Comparison of ENCODE assay signal across 11 mouse cellular contexts in the genomic region with DNA sequence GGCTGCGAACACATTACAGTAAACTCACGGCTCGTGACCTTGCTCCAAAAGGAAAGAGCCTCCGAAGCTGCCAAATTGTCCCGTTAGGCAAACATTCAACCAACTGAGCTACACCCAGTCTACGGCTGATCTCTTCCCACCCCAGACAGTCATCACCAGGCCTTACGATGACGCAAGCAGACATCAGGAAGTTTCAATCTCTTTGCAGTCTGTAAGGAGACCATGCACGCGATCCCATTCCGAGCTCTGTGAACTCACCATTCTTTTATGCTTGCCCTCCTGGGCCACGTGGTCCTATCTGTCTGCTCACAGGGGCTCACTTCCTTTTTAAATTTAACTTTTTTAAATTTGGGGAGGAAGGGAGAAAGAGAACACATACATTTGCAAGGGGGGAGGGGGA. TPM values are rescaled to one million over a fixed set of nuclear protein-coding genes. Genes with fewer than 3 reads are reported as not detected.
DNase-seq lines count a peak whose midpoint lies in the region; ATAC-seq lines count a peak whose summit lies in the region.
"Had no signal": no experiment of that assay in that cellular context is flagged by ENCODE, and none has a peak within 500 bp of the region (broad histone marks: within the 10 kb centered on the region; RNA-seq: fewer than 3 reads in every experiment).

No protein-coding gene starts in this region.

- H3K4me3 ChIP-seq in heart, embryonic 12.5 days, result no peak overlapping the region
- H3K4me3 ChIP-seq: hindbrain, embryonic 13.5 days had no signal

- H3K9me3 ChIP-seq in heart, embryonic 12.5 days (replicated peaks), result no peaks in the 10 kb centered on the region
- H3K9me3 ChIP-seq: hindbrain, embryonic 13.5 days had no signal

- H3K9ac ChIP-seq in heart, embryonic 12.5 days, result no peak overlapping the region
- H3K9ac ChIP-seq: hindbrain, embryonic 13.5 days; liver, embryonic 14.5 days had no signal

- no peak for DNase-seq in heart, adult 11 months
- peak; percentile 6 to 18 for DNase-seq in spleen, postnatal 36 days (ENCODE audit: low spot score in 2 of 2)
- DNase-seq in spleen, postnatal 4 days (ENCODE audit: low spot score in 2 of 2), result no peak
- DNase-seq in c-Kit-positive CD71-negative TER-119-negative erythroid progenitor cells, embryonic 14.5 days (ENCODE audit: low read depth), result peak; percentile 24
- no peak for DNase-seq in cerebellum, adult 9-11 months
- no peak for DNase-seq in layer of hippocampus, adult 9-11 months
- DNase-seq: gastrocnemius, postnatal 10 days had no signal

- ATAC-seq in heart, embryonic 12.5 days (ENCODE audit: insufficient number of reproducible peaks, low FRiP score), result no peak
- peak; percentile 79 for ATAC-seq in megakaryocyte progenitor cell, adult 5-6 weeks (replicated peaks; ENCODE audit: poor library complexity)

- H3K36me3 ChIP-seq in heart, embryonic 12.5 days, result peaks cover 63% of the 10 kb centered on the region
- H3K36me3 ChIP-seq: hindbrain, embryonic 13.5 days had no signal

- H3K27me3 ChIP-seq in heart, embryonic 12.5 days (replicated peaks), result no peaks in the 10 kb centered on the region
- H3K27me3 ChIP-seq: hindbrain, embryonic 13.5 days had no signal

- 0 out of 2 replicates have a peak overlapping the region, but pooled peaks have one; percentile 6 for H3K4me2 ChIP-seq in heart, embryonic 12.5 days
- H3K4me2 ChIP-seq: hindbrain, embryonic 13.5 days had no signal

- 62% methylated on average over 12 of the region's 12 CpGs for WGBS in heart, embryonic 12.5 days

- peaks cover 100% of the 10 kb centered on the region for H3K4me1 ChIP-seq in heart, embryonic 12.5 days (replicated peaks)

- H3K27ac ChIP-seq in heart, embryonic 12.5 days (ENCODE audit: poor library complexity, severe bottlenecking), result peak overlapping the region; percentile 67
- H3K27ac ChIP-seq: hindbrain, embryonic 13.5 days; liver, embryonic 14.5 days had no signal

RNA-seq across cellular contexts. Expression of gene Smad6, which starts 32.6 kb away (rescaled TPM):
- polyA plus RNA-seq in heart, embryonic 12.5 days (2016; fragmentation: Nextera tagmentation; extraction: Ambion mirVana), result 56.2 and 62.8 TPM in 2 replicates
- 0.34 and 0.72 TPM in 2 replicates for total RNA-seq in megakaryocyte progenitor cell, adult 5-6 weeks (2015)
- 1.2 TPM in 2 replicates for total RNA-seq in megakaryocyte progenitor cell, adult 5-6 weeks (2017)

Comparison
In these comparisons a context has a peak if more than half of its experiments do, and no peak if none do; other contexts are left out.
1. DNase-seq: peak in spleen, postnatal 36 days (2 of 2) and c-Kit-positive CD71-negative TER-119-negative erythroid progenitor cells, embryonic 14.5 days (single experiment); none in heart, adult 11 months (single experiment), spleen, postnatal 4 days (0 of 2), cerebellum, adult 9-11 months (single experiment) and layer of hippocampus, adult 9-11 months (single experiment).